Mouse (Mus musculus) E14TG2a.4 (cell line): Measurements from ENCODE around the gene Wdr44.

Experiments
- CTCF ChIP-seq: conservative IDR thresholded peaks from 2 replicates; pipeline ENCODE4 v1.5.1; 2014; ENCODE audit warnings: low read length
- NANOG ChIP-seq: IDR thresholded peaks from 2 replicates; pipeline ENCODE4 v1.6.1; 2014; ENCODE audit warnings: borderline replicate concordance, low read length, mixed read lengths

DNA sequence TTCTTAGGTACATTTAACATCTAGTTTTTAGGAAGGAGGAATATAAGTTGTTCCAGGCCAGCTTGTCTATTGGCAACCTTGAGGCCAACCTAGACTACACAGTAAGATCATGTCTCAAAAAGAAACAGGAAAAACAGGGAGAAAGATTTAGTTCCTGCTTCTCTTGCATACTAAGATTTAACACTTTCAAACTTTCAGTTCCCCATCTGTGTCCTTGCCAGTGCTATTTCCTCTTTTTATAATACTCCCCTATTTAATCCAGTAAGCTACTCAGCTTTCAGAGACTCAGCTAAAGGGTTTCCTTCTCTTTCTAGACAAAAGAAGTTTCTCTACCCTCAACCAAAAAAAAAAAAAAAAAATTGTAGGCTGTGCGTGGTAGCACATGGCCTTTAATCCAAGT lies 17.4 kb upstream of the Wdr44 start:
- no peak for TF ChIP-seq NANOG
- no peak for TF ChIP-seq CTCF
